Mouse (Mus musculus) frontal cortex, adult 2 months (tissue): Measurements from ENCODE around the gene Scd4. TPM values are rescaled to one million over a fixed set of nuclear protein-coding genes. Genes with fewer than 3 reads are reported as not detected.
A peak's percentile ranks its signal among the peaks of the same experiment; 100 is the strongest.
"Not testable (repeated sequence)": the region's sequence is repeated elsewhere in the genome, so short reads cannot be mapped to it uniquely, and the experiment has no call there.

Source experiments
- DNase-seq, 2 experiments: peaks; one replicate each; pipeline ENCODE4 v3.0.0; 2022; ENCODE audit warnings: low spot score in 1 of 2; ENCODE audit errors: extremely low spot score in 1 of 2
- polyA plus RNA-seq: library from polyadenylated mRNA; depleted of rRNA; stranded (reverse); fragments of >200 nt; gene quantifications from 2 replicates; pipeline ENCODE4 v1.2.3, GENCODE M21; 2012

Scd4 gene
- polyA plus RNA-seq, 1 experiment = 0.30 TPM

- no peak for DNase-seq
Observed at GRCm38 (mm10) chr19:44299902-44300301, 33.0 kb upstream of the Scd4 start.

- DNase-seq = no peak
Observed at GRCm38 (mm10) chr19:44300520-44300919, 32.4 kb upstream of the Scd4 start.

- peak in 1 of 2 experiments; percentile 56 for DNase-seq
Observed at GRCm38 (mm10) chr19:44301176-44301575, 31.7 kb upstream of the Scd4 start.

GRCm38 (mm10) chr19:44301671-44302305 lies 31.1 kb upstream of the Scd4 start:
- no peak for DNase-seq

- DNase-seq = no peak
Observed at GRCm38 (mm10) chr19:44302901-44303300, 30.0 kb upstream of the Scd4 start.

GRCm38 (mm10) chr19:44303502-44303901 lies 29.4 kb upstream of the Scd4 start:
- peak; percentile 79 to 81 for DNase-seq

GRCm38 (mm10) chr19:44304419-44304818 lies 28.5 kb upstream of the Scd4 start:
- DNase-seq = no peak

GRCm38 (mm10) chr19:44304851-44305510 lies 27.9 kb upstream of the Scd4 start:
- no peak for DNase-seq

GRCm38 (mm10) chr19:44305701-44306100 lies 27.2 kb upstream of the Scd4 start:
- no peak for DNase-seq

GRCm38 (mm10) chr19:44306171-44306570 lies 26.7 kb upstream of the Scd4 start:
- no peak for DNase-seq

- DNase-seq = no peak
Observed at GRCm38 (mm10) chr19:44307101-44307914, 25.6 kb upstream of the Scd4 start.

- no peak for DNase-seq
Observed at GRCm38 (mm10) chr19:44307915-44308470, 24.9 kb upstream of the Scd4 start.

GRCm38 (mm10) chr19:44308611-44309246 lies 24.2 kb upstream of the Scd4 start:
- no peak for DNase-seq

- DNase-seq = no peak
Observed at GRCm38 (mm10) chr19:44309351-44310154, 23.3 kb upstream of the Scd4 start.

- not testable (repeated sequence) for DNase-seq
Observed at GRCm38 (mm10) chr19:44310155-44310575, 22.7 kb upstream of the Scd4 start.

- DNase-seq = no peak
Observed at GRCm38 (mm10) chr19:44310814-44311213, 22.1 kb upstream of the Scd4 start.

- no peak for DNase-seq
Observed at GRCm38 (mm10) chr19:44311306-44312006, 21.4 kb upstream of the Scd4 start.

- peak in 1 of 2 experiments; percentile 69 for DNase-seq
Observed at GRCm38 (mm10) chr19:44312007-44312360, 20.9 kb upstream of the Scd4 start.

GRCm38 (mm10) chr19:44313066-44313465 lies 19.8 kb upstream of the Scd4 start:
- DNase-seq = no peak
